Mouse (Mus musculus) forebrain, embryonic 16.5 days (tissue): ENCODE measurements around the gene Ccr3. TPM values are rescaled to one million over a fixed set of nuclear protein-coding genes. Genes with fewer than 3 reads are reported as not detected.

ENCODE experiments used
- ATAC-seq: fragments of 200-750 bp; cut with Nextera tagmentation; 2 replicates; pipeline ENCODE4 v1.8.0; 2017; ENCODE audit warnings: mild to moderate bottlenecking, moderate library complexity
- H3K27ac ChIP-seq: fragments of 300-500 bp; sonication (generic); 2 replicates; pipeline ENCODE4 v1.5.1; 2014; ENCODE audit warnings: low read length, control low read depth
- H3K27me3 ChIP-seq: fragments of 300-500 bp; sonication (generic); replicated peaks from 2 replicates; pipeline ENCODE4 v1.6.1; 2014; ENCODE audit warnings: low read length; ENCODE audit not compliant: control insufficient read depth, insufficient read depth
- H3K36me3 ChIP-seq: fragments of 300-500 bp; sonication (generic); 2 replicates; pipeline ENCODE4 v1.6.1; 2014; ENCODE audit not compliant: control insufficient read depth, insufficient read depth
- H3K4me1 ChIP-seq: fragments of 300-500 bp; sonication (generic); replicated peaks from 2 replicates; pipeline ENCODE4 v1.6.1; 2014; ENCODE audit warnings: low read length; ENCODE audit not compliant: control insufficient read depth, insufficient read depth
- H3K4me2 ChIP-seq: fragments of 300-500 bp; sonication (generic); 2 replicates; pipeline ENCODE4 v1.6.1; 2014; ENCODE audit warnings: mild to moderate bottlenecking, low read length, control low read depth
- H3K4me3 ChIP-seq: fragments of 300-500 bp; sonication (generic); replicated peaks from 2 replicates; pipeline ENCODE4 v1.5.1; 2014; ENCODE audit warnings: mild to moderate bottlenecking, low read length, control low read depth
- H3K9ac ChIP-seq: fragments of 300-500 bp; sonication (generic); replicated peaks from 2 replicates; pipeline ENCODE4 v1.6.1; 2014; ENCODE audit warnings: low read depth, low read length, control low read depth
- H3K9me3 ChIP-seq: fragments of 300-500 bp; sonication (generic); 2 replicates; pipeline ENCODE4 v1.6.1; 2016; ENCODE audit warnings: low read length; ENCODE audit not compliant: control insufficient read depth
- WGBS: fragments of 180-500 bp; shearing (Covaris S2); extraction: QIAGEN DNeasy Blood & Tissue Kit; methylation state at CpG from one replicate; pipeline ENCODE4 v1.1.7; 2014; 5-methylcytosine and 5-hydroxymethylcytosine counted together
- polyA plus RNA-seq: library from polyadenylated mRNA; unstranded; fragments of >200 nt; fragmentation: Nextera tagmentation; extraction: Ambion mirVana; gene quantifications from 2 replicates; pipeline ENCODE4 v1.2.1, GENCODE M21; 2015

Gene Ccr3
- polyA plus RNA-seq, 1 experiment from 2014 or later = not detected

DNA sequence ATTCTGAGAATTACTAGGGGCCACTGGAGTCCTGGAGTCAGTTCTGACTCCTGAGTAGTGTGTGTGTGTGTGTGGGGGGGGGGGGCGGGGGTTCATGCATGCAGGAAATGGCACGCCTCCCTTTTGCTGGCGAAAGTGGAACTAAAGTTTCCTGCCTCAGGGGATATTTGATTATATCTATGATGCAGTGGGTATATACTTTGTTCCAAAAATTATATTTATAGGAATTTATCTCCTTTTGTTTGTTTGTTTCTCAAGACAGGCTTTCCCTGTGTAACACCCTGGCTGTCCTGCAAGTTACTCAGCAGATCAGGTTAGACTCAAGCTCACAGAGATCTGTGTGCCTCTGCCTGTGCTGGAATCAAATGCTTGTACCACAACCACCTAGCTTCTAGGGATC, 32.1 kb upstream of the Ccr3 start:
- Histone ChIP-seq H3K9me3 (no peaks in the 10 kb centered on the region), H3K27me3 (no peaks in the 10 kb centered on the region), H3K4me3 (no peak overlapping the region), H3K4me2 (no peak overlapping the region), H3K9ac (no peak overlapping the region), H3K27ac (no peak overlapping the region), H3K36me3 (no peaks in the 10 kb centered on the region), H3K4me1 (no peaks in the 10 kb centered on the region)
- WGBS = 81% methylated on average over 3 of the region's 3 CpGs
- no peak for ATAC-seq

DNA sequence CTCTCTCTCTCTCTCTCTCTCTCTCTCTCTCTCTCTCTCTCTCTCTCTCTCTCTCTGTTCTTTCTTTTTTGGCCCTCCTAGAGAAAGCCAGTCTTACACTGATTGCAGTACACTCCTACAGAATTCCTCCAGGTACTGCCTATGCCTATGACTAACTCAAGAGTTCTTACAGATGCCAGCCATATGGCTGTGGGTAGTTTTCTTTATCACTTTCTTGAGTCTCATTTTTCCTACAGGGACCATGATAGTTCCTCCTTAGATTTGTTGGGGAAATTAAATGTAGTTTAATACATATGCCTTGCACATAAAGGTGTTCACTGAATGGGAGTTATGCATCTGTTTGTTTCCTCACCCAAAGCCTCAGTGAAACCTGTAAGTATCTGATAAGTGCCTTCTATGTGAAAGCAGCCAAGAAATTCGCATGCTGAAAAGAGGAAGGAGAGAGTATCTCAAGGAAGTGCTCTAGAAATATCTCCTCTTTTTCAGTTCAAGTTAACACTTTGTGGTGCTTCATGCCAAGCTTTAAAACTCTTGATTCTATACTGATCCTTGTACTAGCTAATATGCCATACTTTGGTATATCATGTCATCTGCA, 30.4 kb upstream of the Ccr3 start:
- WGBS = 74% methylated on average over 1 of the region's 1 CpGs
- no peak for ATAC-seq

DNA sequence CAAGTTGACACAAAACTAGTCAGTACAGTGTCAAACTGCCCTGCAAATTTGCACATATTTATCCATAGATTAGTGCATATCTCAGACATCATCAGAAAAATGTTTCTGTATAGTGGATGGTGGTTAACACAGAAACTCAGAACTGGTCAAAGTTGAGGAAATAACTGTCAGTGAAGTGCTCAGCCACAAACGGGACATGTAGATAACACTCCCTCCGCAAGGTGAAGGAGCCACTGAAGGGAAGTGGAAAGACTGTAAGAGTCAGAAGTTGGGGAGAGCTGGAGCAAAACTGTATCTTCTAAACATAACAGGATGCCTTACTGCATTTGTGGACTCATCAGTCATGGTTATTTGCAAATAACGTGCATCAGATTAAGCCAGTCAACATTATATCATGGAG, 24.1 kb upstream of the Ccr3 start:
- 85% methylated on average over 3 of the region's 3 CpGs for WGBS
- ATAC-seq = no peak
- Histone ChIP-seq H3K4me3 (no peak overlapping the region), H3K4me2 (no peak overlapping the region), H3K27ac (no peak overlapping the region), H3K4me1 (no peaks in the 10 kb centered on the region), H3K9me3 (no peaks in the 10 kb centered on the region), H3K36me3 (no peaks in the 10 kb centered on the region), H3K27me3 (no peaks in the 10 kb centered on the region), H3K9ac (no peak overlapping the region)

More for the DNA sequence above, 30.4 kb upstream of the Ccr3 start:
- Histone ChIP-seq H3K27ac (no peak overlapping the region), H3K9ac (no peak overlapping the region), H3K36me3 (no peaks in the 10 kb centered on the region), H3K4me1 (no peaks in the 10 kb centered on the region), H3K4me3 (no peak overlapping the region), H3K9me3 (no peaks in the 10 kb centered on the region), H3K27me3 (no peaks in the 10 kb centered on the region), H3K4me2 (no peak overlapping the region)

DNA sequence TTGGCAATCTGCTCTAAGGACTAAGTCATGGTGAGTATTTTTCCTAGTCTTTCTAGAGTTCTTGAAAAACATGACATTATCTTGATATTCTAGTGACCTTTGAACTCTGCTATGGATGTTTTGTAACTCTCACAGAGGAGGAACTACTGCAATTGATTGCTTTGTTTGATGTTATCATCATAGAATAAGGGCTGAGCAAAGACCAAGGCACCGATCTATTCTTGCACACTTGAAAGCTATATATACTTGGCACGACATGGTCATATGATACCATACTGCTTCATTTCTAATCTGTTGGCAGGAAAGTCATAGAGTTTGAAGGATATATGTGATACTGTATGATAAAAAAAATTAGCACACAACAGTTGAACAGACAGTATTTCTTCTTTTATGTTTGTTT, 22.0 kb upstream of the Ccr3 start:
- Histone ChIP-seq H3K9me3 (no peaks in the 10 kb centered on the region), H3K4me1 (no peaks in the 10 kb centered on the region), H3K4me2 (no peak overlapping the region), H3K9ac (no peak overlapping the region), H3K27me3 (no peaks in the 10 kb centered on the region), H3K27ac (no peak overlapping the region), H3K4me3 (no peak overlapping the region), H3K36me3 (no peaks in the 10 kb centered on the region)
- no peak for ATAC-seq
- WGBS = 93% methylated on average over 2 of the region's 2 CpGs

DNA sequence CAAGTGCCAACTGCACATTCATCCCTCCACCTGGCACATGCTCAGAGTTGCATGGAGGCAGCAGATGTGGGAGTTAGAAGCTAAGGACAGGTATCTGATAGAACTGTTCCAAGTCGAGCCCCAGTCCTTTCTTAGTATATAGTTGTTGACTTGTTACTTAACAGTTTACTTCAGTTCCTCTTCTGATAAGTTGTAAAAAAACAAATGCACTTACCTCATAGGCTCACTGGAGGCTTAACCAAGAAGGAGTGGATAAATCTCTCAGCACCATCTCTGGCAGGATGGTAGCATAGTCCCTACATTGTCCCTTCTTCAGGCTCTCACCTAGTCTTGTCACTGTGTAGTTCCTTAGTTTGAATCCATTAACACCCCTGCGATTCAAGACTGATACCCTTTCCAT, 9.1 kb upstream of the Ccr3 start:
- no peak overlapping the region for H3K27ac ChIP-seq
- H3K9ac ChIP-seq = no peak overlapping the region
- H3K27me3 ChIP-seq = no peaks in the 10 kb centered on the region
- H3K4me1 ChIP-seq = no peaks in the 10 kb centered on the region
- H3K4me3 ChIP-seq = no peak overlapping the region
- H3K4me2 ChIP-seq = no peak overlapping the region
- WGBS = 78% methylated on average over 2 of the region's 2 CpGs
- no peaks in the 10 kb centered on the region for H3K9me3 ChIP-seq
- ATAC-seq = no peak
- no peaks in the 10 kb centered on the region for H3K36me3 ChIP-seq

DNA sequence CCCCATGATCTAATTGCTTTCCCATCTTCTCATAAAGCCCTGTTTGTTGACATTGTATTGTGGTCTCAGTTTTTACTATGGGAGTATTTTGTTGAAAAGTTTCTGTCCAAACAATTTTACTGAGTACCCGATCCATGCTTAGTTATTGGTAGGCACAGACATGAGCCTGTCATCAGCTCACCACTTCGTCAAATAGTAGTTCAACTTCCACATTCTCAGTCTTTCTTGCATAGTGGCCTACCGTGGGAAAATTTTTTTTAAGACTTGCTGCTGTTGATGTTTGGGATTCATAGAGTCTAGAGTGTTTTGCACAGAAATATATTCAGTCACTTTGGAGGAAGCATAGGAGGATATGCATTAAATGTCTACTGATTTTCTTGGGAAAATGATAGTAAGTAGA, 8.5 kb upstream of the Ccr3 start:
- Histone ChIP-seq H3K27ac (no peak overlapping the region), H3K4me1 (no peaks in the 10 kb centered on the region), H3K9me3 (no peaks in the 10 kb centered on the region), H3K4me2 (no peak overlapping the region), H3K9ac (no peak overlapping the region), H3K27me3 (no peaks in the 10 kb centered on the region), H3K4me3 (no peak overlapping the region), H3K36me3 (no peaks in the 10 kb centered on the region)
- 86% methylated on average over 3 of the region's 3 CpGs for WGBS
- no peak for ATAC-seq

DNA sequence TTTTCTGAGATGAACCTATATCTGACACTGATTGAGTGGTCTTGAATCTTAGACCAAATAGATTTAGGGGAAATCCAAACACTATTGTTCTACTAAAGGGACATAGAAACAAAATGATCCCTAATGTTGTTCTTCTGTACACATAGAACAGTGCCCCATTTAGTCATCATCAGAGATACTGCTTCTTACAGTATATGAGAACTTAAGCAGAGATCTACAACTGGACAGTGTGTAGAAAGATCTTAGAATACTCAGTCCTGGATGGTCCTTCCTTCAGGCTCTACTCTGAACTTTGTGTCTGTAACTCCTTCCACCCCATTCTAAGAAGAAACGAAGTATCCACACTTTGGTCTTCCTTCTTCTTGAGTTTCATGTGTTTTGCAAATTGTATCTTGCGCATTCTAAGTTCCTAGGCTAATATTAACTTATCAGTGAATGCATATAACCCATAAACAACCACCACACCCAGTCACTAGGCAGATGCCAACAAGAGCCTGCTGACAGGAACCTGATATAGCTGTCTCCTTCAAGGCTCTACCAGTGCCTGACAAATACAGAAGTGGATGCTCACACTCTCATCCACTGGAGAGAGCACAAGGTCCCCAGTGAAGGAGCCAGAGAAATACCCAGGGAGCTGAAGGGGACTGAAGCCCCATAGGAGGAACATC, 6.7 kb upstream of the Ccr3 start:
- Histone ChIP-seq H3K36me3 (no peaks in the 10 kb centered on the region), H3K9ac (no peak overlapping the region), H3K27ac (no peak overlapping the region), H3K27me3 (no peaks in the 10 kb centered on the region), H3K4me3 (no peak overlapping the region), H3K9me3 (no peaks in the 10 kb centered on the region), H3K4me2 (no peak overlapping the region), H3K4me1 (no peaks in the 10 kb centered on the region)
- WGBS = 84% methylated on average over 2 of the region's 2 CpGs
- no peak for ATAC-seq

DNA sequence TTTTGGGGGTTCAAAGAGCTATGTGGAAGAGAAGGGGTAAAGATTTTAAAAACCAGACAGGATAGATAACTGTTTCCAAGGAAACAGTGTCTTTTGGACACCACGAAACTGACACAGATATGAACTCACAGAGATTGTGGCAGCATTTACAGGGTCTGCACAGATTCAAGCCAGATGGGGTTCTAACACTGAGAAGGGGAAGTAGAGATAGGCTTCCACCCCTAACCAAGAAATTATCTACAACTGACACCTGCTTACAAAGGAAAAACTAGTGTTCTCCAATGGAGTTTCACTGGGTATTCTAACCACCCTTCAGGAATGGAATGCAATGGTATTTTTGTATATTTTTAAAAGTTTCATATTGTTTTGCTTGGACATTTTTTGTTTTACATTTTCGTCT, 5.7 kb upstream of the Ccr3 start:
- no peak for ATAC-seq
- no peaks in the 10 kb centered on the region for H3K4me1 ChIP-seq
- H3K9ac ChIP-seq = no peak overlapping the region
- WGBS = 77% methylated on average over 2 of the region's 2 CpGs
- H3K9me3 ChIP-seq = no peaks in the 10 kb centered on the region
- H3K4me3 ChIP-seq = no peak overlapping the region
- no peaks in the 10 kb centered on the region for H3K36me3 ChIP-seq
- H3K27ac ChIP-seq = no peak overlapping the region
- no peak overlapping the region for H3K4me2 ChIP-seq
- no peaks in the 10 kb centered on the region for H3K27me3 ChIP-seq

DNA sequence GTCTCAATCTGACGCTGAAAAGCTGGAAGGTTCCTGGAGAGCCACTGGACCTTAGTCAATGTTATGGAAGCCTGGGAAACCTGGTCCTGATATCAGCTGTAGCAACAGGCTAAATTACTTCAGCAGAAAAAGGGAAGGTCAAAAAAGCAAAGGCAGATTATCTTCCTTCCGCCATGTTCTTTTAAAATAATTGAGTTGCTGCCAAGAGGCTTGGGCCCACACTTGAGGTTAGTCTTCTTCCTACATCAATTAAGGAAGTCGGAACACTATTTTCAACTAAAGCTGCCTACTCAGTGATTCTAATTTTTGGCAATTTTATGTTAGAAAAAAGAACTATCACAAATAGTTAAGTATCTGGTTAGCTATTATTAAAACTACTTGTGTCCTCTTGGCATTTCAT, 1.9 kb upstream of the Ccr3 start:
- no peak overlapping the region for H3K27ac ChIP-seq
- H3K9me3 ChIP-seq = no peaks in the 10 kb centered on the region
- no peak overlapping the region for H3K4me2 ChIP-seq
- no peak overlapping the region for H3K4me3 ChIP-seq
- no peaks in the 10 kb centered on the region for H3K36me3 ChIP-seq
- ATAC-seq = no peak
- H3K9ac ChIP-seq = no peak overlapping the region
- H3K27me3 ChIP-seq = no peaks in the 10 kb centered on the region
- 95% methylated on average over 3 of the region's 3 CpGs for WGBS
- no peaks in the 10 kb centered on the region for H3K4me1 ChIP-seq

DNA sequence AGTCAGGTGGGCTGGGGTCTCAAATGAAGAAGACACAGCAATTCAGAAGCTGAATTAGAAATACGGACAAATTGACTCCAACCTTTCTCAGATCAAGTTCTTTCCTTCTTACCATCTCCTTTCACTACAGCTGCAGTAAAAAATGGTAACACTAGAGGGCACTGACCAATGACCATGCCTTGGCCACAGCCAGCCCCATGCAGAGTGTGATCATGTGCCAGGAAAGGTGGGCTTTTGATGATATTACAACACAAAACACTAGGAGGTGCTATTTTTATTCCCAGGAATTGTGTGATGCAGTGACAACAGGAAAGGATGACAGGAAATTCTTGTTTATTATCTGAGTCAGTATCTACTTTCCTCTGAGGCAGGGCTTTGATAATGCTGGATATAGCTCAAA, 11.6 kb downstream of the Ccr3 start:
- WGBS = 48% methylated on average over 1 of the region's 1 CpGs
- Histone ChIP-seq H3K9me3 (no peaks in the 10 kb centered on the region), H3K9ac (no peak overlapping the region), H3K36me3 (no peaks in the 10 kb centered on the region), H3K4me2 (no peak overlapping the region), H3K27me3 (no peaks in the 10 kb centered on the region), H3K4me3 (no peak overlapping the region), H3K27ac (no peak overlapping the region), H3K4me1 (no peaks in the 10 kb centered on the region)
- no peak for ATAC-seq
